Mouse (Mus musculus) forebrain, embryonic 11.5 days (tissue): Measurements from ENCODE around the gene Mybl2. TPM values are rescaled to one million over a fixed set of nuclear protein-coding genes. Genes with fewer than 3 reads are reported as not detected.
A peak's percentile ranks its signal among the peaks of the same experiment; 100 is the strongest.

Experiments
- ATAC-seq: fragments of 200-750 bp; cut with Nextera tagmentation; replicated peaks from 2 replicates; pipeline ENCODE4 v1.8.0; 2017; ENCODE audit warnings: moderate TSS enrichment; ENCODE audit not compliant: low FRiP score
- DNase-seq: peaks from one replicate; pipeline ENCODE4 v3.0.0-alpha.2; 2017; ENCODE audit warnings: low spot score
- H3K27ac ChIP-seq: fragments of 300-500 bp; sonication (generic); 2 replicates; pipeline ENCODE4 v1.5.1; 2014; ENCODE audit warnings: low read depth, low read length
- H3K27me3 ChIP-seq: fragments of 300-500 bp; sonication (generic); 2 replicates; pipeline ENCODE4 v1.6.1; 2014; ENCODE audit warnings: mild to moderate bottlenecking, low read length, mixed read lengths; ENCODE audit not compliant: control insufficient read depth, insufficient read depth
- H3K36me3 ChIP-seq: fragments of 300-500 bp; sonication (generic); 2 replicates; pipeline ENCODE4 v1.6.1; 2014; ENCODE audit warnings: mild to moderate bottlenecking, low read length, moderate library complexity, mixed read lengths; ENCODE audit not compliant: control insufficient read depth, insufficient read depth
- H3K4me1 ChIP-seq: fragments of 300-500 bp; sonication (generic); replicated peaks from 2 replicates; pipeline ENCODE4 v1.6.1; 2014; ENCODE audit warnings: low read length, mixed read lengths; ENCODE audit not compliant: control insufficient read depth, insufficient read depth
- H3K4me2 ChIP-seq: fragments of 300-500 bp; sonication (generic); 2 replicates; pipeline ENCODE4 v1.6.1; 2014; ENCODE audit warnings: low read depth, mild to moderate bottlenecking, low read length, moderate library complexity, mixed read lengths; ENCODE audit not compliant: severe bottlenecking
- H3K4me3 ChIP-seq: fragments of 300-500 bp; sonication (generic); 2 replicates; pipeline ENCODE4 v1.5.1; 2014; ENCODE audit warnings: low read depth, low read length
- H3K9ac ChIP-seq: fragments of 300-500 bp; sonication (generic); 2 replicates; pipeline ENCODE4 v1.6.1; 2014; ENCODE audit warnings: low read length
- H3K9me3 ChIP-seq: fragments of 300-500 bp; sonication (generic); 2 replicates; pipeline ENCODE4 v1.6.1; 2016; ENCODE audit warnings: low read length, mixed read lengths; ENCODE audit not compliant: control insufficient read depth
- WGBS: fragments of 180-500 bp; shearing (Covaris S2); extraction: QIAGEN DNeasy Blood & Tissue Kit; methylation state at CpG from one replicate; pipeline ENCODE4 v1.1.7; 2014; 5-methylcytosine and 5-hydroxymethylcytosine counted together
- polyA plus RNA-seq: library from polyadenylated mRNA; unstranded; fragments of >200 nt; fragmentation: Nextera tagmentation; extraction: Ambion mirVana; gene quantifications from 2 replicates; pipeline ENCODE4 v1.2.1, GENCODE M21; 2014

The Mybl2 gene
- polyA plus RNA-seq, 1 experiment from 2014 or later: 60.4 TPM

DNA sequence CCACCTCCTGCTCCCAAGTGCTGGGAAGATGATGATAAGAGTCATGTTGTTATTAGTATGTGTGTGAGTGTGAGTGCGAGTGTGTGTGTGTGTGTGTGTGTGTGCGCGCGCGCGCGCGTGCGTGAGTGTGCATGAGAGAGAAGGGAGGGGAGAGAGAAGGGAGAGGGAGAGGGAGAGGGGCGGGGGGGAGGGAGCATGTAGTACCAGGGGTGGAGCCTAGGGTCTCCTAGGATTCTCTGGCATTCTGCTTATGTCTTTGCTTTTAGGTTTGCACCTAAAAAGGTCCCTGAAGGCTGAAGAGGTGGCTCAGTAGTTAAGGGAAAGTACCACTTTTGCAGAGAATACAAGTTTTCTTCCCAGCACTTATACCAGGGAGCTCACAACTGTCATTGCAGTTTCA is 40.4 kb downstream of the Mybl2 start:
- ATAC-seq: no peak
- H3K4me2 ChIP-seq: no peak overlapping the region
- H3K9ac ChIP-seq: no peak overlapping the region
- H3K27ac ChIP-seq: no peak overlapping the region
- H3K4me3 ChIP-seq: no peak overlapping the region
- H3K27me3 ChIP-seq: no peaks in the 10 kb centered on the region
- 0 out of 2 replicates have a peak, but pooled peaks cover 2% of the 10 kb centered on the region for H3K4me1 ChIP-seq
- DNase-seq: no peak
- no peaks in the 10 kb centered on the region for H3K9me3 ChIP-seq
- no peaks in the 10 kb centered on the region for H3K36me3 ChIP-seq
- WGBS: 93% methylated on average over 10 of the region's 10 CpGs

DNA sequence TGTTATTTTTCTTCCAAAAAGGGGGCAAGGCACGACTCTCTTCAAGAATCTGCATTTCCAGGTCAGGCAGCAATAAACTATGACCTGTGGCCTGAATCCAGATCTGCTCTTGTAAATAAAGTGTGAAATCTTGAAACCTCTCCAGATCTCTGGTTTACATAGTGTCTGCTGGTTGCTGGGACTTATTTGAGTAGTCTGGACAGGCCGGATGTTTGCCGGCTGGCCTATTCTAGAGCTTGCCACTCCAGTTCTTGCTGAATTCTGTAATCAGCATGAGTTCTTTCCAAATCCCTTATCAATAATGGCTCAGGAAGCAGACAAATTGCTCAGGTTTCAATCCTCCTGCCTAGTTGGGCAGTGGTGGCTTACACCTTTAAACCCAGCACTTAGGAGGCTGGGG is 41.3 kb downstream of the Mybl2 start:
- ATAC-seq: no peak
- no peaks in the 10 kb centered on the region for H3K36me3 ChIP-seq
- H3K9ac ChIP-seq: no peak overlapping the region
- H3K4me2 ChIP-seq: no peak overlapping the region
- WGBS: 68% methylated on average over 3 of the region's 3 CpGs
- H3K27ac ChIP-seq: no peak overlapping the region
- no peaks in the 10 kb centered on the region for H3K27me3 ChIP-seq
- no peaks in the 10 kb centered on the region for H3K9me3 ChIP-seq
- no peak for DNase-seq
- no peak overlapping the region for H3K4me3 ChIP-seq
- H3K4me1 ChIP-seq: 0 out of 2 replicates have a peak, but pooled peaks cover 2% of the 10 kb centered on the region

DNA sequence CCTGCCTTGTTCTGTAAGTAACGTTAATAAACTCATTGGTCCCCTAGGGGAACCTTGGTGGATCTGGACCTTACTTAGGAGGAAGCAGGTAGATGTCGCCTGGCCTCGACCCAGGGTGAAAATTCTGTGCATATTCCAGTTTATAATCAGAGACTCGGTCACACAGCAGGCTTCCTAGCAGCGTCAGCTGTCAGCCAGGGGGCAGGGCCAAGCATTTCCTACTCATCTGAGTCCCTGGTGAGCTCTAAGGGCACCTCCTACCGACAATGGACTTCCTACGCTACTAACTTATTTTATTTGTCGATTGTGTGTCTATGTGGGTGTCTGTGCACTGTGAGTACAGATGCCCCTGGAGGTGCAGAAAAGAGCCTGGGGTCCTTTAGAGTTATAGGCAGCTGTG is 45.4 kb downstream of the Mybl2 start:
- Histone ChIP-seq H3K9me3 (no peaks in the 10 kb centered on the region), H3K27ac (no peak overlapping the region), H3K4me2 (no peak overlapping the region), H3K36me3 (no peaks in the 10 kb centered on the region), H3K27me3 (no peaks in the 10 kb centered on the region), H3K4me1 (peaks cover 5% of the 10 kb centered on the region; the same call in 1 of the 2 replicates), H3K9ac (no peak overlapping the region), H3K4me3 (no peak overlapping the region)
- no peak for ATAC-seq
- WGBS: 58% methylated on average over 8 of the region's 8 CpGs
- DNase-seq: no peak

DNA sequence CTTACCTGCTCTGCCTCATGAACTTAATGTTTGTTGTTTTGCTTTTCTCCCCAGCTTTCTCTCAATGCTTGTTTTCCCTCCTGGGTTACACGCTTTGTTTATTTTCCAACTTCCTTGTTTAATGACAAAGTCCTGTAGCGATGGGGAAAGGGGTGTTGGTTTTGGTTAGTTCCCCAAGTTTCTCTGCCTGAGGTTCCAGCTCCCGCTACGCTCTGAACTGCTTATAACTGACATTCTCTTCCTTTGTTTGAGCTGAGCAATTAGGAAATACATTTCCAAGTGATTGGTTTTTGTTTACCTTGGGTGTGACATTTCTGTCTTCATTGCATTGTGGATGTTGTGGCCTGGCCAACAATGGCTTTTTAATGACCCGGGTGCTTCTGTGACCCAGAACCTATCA is 46.1 kb downstream of the Mybl2 start:
- no peaks in the 10 kb centered on the region for H3K36me3 ChIP-seq
- H3K9me3 ChIP-seq: no peaks in the 10 kb centered on the region
- no peak overlapping the region for H3K4me3 ChIP-seq
- H3K4me1 ChIP-seq: peaks cover 5% of the 10 kb centered on the region; the same call in 1 of the 2 replicates
- ATAC-seq (no peak), DNase-seq (no peak)
- no peak overlapping the region for H3K9ac ChIP-seq
- H3K4me2 ChIP-seq: no peak overlapping the region
- 59% methylated on average over 5 of the region's 5 CpGs for WGBS
- H3K27ac ChIP-seq: no peak overlapping the region
- no peaks in the 10 kb centered on the region for H3K27me3 ChIP-seq

DNA sequence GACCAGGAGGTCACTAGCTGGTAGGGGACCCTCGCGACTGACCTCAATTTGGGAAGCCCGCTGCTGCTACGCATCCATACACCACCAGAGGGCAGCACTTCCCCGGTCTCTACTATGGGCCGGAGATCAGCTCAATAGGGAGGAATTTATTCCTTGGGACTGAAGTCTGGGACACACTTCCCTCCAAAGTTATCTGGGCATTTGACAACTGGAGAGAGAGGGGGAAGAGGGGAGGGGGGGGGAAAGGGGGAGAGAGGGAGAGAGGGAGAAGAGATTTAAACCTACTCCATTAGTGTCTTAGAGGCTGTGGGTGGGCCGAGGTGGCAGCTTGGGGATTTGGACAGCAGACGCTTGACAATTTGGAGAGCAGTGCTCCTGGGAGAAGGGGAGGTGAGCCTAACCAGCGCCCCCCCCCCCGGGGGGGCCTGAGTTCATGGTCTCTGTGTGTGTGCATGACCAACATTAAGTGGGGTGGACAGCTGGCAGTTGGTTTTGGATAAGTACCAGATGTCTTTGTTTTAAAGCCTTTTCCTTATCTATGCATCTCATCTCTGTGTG is 47.2 kb downstream of the Mybl2 start:
- 7% methylated on average over 10 of the region's 10 CpGs for WGBS
- Histone ChIP-seq H3K4me2 (no peak overlapping the region), H3K27ac (no peak overlapping the region), H3K4me3 (no peak overlapping the region), H3K27me3 (no peaks in the 10 kb centered on the region), H3K36me3 (no peaks in the 10 kb centered on the region), H3K4me1 (peaks cover 5% of the 10 kb centered on the region; the same call in 1 of the 2 replicates), H3K9ac (no peak overlapping the region), H3K9me3 (no peaks in the 10 kb centered on the region)
- DNase-seq (peak; percentile 92), ATAC-seq (peak; percentile 64)

DNA sequence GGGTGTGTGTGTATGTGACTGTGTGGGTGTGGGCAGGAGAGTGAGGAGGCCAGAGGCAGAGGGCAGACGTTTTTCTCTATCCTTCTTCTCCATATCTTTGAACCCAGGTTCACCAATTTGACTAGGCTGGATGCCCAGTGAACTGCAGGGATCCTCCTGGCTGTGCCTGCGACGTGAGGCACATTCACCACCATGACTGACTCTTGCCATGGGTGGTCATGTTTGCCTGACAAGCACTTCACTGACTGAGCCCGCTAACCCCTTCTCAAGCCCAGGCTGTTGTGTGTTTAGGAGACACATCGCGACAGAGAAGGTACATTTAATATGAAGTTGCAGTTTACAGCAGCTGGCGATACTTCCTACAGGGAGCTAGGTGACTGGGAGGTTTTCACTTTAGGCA is 47.7 kb downstream of the Mybl2 start:
- Histone ChIP-seq H3K27ac (no peak overlapping the region), H3K4me2 (no peak overlapping the region), H3K27me3 (no peaks in the 10 kb centered on the region), H3K9ac (no peak overlapping the region), H3K4me3 (no peak overlapping the region), H3K4me1 (peaks cover 5% of the 10 kb centered on the region; the same call in 1 of the 2 replicates), H3K9me3 (no peaks in the 10 kb centered on the region), H3K36me3 (no peaks in the 10 kb centered on the region)
- ATAC-seq: no peak
- no peak for DNase-seq
- 66% methylated on average over 7 of the region's 7 CpGs for WGBS

DNA sequence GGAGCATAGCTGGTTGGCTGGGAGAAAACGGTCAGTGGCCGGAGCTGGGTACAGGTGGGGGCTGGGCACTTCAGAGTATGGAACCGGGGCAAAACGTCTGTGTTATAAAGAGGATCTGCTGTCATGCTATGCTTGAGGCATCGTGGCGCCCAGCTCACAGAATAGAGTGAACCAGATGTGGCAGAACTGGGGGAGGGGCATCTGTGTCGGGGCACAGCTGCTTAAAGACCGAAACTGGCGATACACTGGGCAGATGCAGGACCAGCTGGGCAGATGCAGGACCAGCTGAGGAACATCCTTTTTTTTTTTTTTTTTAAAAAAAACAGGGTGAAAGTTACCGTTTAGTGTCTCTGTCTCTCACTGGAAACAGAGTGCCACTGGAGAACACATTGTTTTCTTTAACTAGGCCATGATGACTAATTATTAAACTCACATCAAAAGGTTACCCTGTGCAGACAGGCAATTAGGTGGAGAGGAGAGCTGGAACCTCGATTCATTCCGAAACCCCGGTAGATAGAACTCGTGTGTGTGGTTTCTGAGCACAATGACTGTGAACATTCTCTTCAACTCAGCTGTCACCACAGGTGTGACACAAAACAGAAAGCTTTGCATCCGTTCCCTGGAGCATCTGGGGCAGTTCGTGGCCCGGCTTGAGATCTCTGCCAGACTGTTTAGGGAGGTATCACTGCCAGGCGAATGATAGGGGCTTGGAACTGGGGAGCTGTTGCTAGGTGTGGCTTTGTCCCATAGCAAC is 48.6 kb downstream of the Mybl2 start:
- H3K27me3 ChIP-seq: no peaks in the 10 kb centered on the region
- H3K4me1 ChIP-seq: peaks cover 5% of the 10 kb centered on the region; the same call in 1 of the 2 replicates
- no peak for ATAC-seq

DNA sequence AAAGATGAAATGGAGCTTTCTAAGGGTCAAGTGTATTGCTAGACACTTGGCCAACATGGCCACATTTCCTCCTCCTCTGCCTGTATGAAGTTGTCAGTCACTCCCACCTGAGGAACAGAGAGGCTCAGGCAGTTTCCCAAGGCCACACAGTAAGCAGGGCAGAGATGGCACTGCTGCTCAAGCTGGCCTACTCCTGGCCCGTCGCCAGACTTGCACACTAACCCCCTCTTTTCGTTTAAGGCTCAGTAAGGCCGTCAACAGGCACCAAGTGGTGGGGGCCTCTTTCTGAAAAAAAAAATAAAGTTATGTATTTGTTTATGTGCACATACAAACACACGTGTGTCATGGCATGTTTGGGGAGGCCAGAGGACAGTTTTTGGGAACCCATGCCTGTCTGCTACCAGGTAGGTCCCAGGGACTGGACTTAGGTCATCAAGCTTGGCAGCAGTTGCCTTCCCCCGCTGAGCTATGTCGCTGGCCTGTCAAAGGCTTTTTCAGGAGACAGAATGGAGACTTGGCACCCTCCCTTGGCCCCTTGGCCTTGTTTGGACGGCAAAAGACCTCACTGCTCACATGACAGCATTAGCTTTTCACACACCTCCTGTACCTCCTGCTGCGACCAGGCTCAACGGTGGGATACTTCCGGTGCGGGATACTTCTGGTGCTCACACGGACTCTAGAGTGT is 49.7 kb downstream of the Mybl2 start:
- Histone ChIP-seq H3K4me2 (no peak overlapping the region), H3K9me3 (no peaks in the 10 kb centered on the region), H3K4me3 (no peak overlapping the region), H3K36me3 (no peaks in the 10 kb centered on the region), H3K27ac (no peak overlapping the region), H3K4me1 (peaks cover 5% of the 10 kb centered on the region; the same call in 1 of the 2 replicates), H3K27me3 (no peaks in the 10 kb centered on the region), H3K9ac (no peak overlapping the region)
- ATAC-seq (no peak), DNase-seq (no peak)
- WGBS: 82% methylated on average over 13 of the region's 13 CpGs

More for the DNA sequence above, 48.6 kb downstream of the Mybl2 start:
- Histone ChIP-seq H3K27ac (no peak overlapping the region), H3K9me3 (no peaks in the 10 kb centered on the region), H3K4me2 (no peak overlapping the region), H3K9ac (no peak overlapping the region), H3K36me3 (no peaks in the 10 kb centered on the region), H3K4me3 (no peak overlapping the region)
- WGBS: 71% methylated on average over 18 of the region's 18 CpGs
- no peak for DNase-seq
